Mouse (Mus musculus) adrenal gland, postnatal 10 days (tissue): ENCODE results near the gene Stx3. TPM values are rescaled to one million over a fixed set of nuclear protein-coding genes. Genes with fewer than 3 reads are reported as not detected.

Experiments
- DNase-seq: peaks from one replicate; pipeline ENCODE4 v3.0.0; 2021; ENCODE audit warnings: mixed read lengths
- long read RNA-seq, 2 experiments: library from polyadenylated mRNA; stranded (forward); transcript quantifications; one replicate each; pipeline ENCODE4 v2.0.0; 2021
- total RNA-seq, 2 experiments: library from RNA; stranded (reverse); gene quantifications; 2 replicates each; pipeline ENCODE4 v1.2.3; 2021

Stx3 gene
- total RNA-seq, result 1 to 10 TPM; 5.8 to 7.3 TPM
- long read RNA-seq, experiment 1, transcript Stx3-202 (11 exons, 2,810 nt), result major isoform, 18 of 22 reads
- long read RNA-seq, experiment 1, partial matches to known transcripts, result 1 of 22 reads
- long read RNA-seq, experiment 1, other reads (novel, unspliced or antisense), result 2 of 22 reads
- long read RNA-seq, experiment 2, partial matches to known transcripts, result 3 of 7 reads
- long read RNA-seq, experiment 2, other reads (novel, unspliced or antisense), result 1 of 7 reads

DNA sequence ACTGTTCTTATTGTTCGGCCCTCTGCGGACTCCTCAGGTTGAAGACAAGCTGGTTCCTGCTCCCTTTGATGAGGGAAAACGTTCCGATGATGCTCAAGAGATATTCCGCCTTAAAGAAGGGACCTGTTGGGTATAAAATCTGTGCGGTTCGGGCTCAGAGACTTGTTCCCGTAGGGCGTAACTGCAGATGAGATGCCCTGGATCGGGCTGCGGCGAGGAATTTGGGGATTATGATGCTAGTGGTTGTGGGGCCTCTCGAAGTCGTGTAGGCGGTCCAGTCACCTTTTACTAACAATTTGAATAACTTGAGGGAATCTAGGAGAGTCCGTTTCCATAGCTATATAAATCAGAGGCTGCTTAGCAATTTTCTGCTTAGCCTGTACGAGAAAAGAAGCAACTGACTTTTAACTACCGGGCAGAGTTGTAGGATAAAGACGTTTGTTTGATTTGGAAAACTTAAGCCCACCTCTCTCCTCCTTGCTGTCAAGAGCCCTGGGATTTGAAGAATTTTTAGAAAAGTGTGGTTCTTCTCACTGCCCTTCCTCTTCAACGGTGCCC is at the start of gene Stx3:
Gene Stx3, minus strand, starts transcription at position 261 of the 558 bp plus-strand sequence.
- peak; percentile 10 for DNase-seq

DNA sequence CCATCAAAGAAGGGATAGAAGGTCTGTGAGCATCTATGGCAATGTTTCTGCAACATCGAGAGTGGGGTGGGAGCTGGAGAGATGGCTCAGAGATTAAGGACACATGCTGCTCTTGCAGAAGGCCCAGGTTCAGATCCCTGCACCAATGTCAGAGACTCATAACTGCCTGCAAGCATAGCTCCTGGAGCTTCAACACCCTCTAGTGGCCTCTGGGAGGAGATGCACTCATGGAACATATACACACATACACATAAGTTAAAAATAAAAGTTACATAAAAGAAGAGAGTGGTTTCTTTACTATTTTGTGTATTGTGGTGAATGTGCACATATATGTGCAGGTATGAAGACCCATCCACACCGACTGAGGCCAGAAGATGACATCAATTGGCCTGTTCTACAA is 48.6 kb upstream of the Stx3 start:
- no peak for DNase-seq

DNA sequence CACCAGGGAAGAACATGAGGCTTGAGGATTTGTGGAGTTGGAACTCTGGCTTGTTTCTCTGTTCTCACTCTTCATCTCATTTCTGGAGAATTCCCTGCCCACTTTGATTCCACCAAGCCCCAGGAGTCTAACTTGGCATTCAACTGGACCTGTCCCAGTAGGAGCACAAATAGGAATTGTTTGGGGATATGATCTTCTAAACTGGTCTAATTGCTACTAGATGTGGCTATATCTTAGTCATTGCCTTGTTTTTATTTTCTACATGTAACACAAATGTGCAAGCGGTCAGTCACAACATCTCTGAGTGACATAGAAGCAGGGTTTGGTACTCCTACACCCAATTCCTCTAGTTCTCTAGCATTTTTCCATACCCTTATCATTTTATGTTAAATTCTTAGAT is 41.8 kb upstream of the Stx3 start, which contains the start of gene Olfr1418:
Gene Olfr1418, minus strand, starts transcription at position 101 of the 400 bp plus-strand sequence.
- no peak for DNase-seq

DNA sequence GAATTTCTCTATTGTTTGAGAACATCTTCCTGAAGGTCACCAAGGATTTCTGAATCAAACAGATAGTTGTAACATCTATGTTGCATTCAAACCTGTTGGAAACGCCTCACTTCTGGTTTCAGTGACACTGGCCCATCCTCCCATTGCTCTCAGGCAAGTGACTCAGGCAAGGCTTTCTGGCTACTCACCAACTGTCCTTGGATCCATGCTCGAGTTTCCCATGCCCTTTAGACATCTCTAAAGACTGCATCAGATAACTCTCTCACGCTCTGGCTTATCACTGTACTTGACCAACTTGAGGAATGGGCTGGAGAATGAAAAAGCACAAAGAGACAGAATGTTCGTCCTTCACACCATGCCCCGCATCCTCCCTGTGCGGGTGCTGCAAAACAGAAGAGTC is 37.3 kb upstream of the Stx3 start:
- peak; percentile 64 for DNase-seq

DNA sequence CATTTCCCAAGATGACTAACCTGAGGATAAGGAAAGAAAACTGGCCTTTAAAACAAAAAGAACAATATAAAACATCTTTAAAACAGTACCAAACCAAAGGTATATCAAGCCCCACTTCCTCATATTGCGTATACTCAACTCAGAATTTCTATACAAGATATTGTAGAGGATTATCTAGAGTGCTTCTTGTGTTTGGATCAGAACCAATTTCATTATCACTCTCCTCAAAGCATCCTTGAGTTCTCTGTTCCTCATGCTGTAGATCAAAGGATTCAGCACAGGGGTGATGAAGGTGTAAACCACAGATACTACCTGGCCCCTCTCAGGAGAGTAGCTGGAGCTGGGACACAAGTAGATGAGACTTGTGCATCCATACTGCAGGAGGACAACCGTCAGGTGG is 35.6 kb upstream of the Stx3 start:
- DNase-seq, result no peak

DNA sequence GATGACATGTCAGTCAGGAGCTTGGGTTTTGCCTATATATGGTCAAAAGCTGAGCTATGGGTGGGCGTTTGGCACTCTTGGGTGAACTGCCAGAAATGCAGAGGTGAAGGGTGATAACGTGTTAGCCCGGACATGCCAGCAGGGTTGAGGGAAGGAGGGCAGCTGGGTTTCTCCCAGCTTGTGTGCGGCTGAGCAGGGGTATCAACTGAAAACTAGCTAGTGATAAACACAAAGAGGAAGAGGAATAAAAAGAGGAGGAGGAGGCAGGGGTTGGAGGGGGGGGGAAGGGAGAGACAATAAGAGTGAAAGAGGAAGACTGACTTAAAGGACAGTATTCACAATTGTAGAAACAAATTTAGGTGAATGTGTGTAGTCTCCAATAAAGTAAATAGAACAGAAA is 33.4 kb upstream of the Stx3 start:
- DNase-seq, result no peak

DNA sequence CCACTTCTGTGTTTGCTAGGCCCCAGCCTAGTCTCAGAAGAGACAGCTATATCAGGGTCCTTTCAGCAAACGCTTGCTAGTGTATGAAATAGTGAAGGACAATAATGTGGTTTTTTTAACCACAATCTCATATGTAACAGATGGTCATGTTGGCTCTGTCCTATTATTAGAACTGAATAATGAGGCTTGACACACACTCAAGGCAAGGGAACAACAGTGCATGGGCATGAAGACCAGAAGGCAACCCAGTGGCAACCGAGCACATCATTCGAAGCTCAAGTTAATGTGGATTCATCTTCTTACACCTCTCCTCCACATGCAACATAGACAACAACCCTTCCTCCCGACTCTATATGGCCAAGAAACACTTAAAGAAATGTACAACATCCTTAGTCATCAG is 27.1 kb upstream of the Stx3 start:
- DNase-seq, result no peak

DNA sequence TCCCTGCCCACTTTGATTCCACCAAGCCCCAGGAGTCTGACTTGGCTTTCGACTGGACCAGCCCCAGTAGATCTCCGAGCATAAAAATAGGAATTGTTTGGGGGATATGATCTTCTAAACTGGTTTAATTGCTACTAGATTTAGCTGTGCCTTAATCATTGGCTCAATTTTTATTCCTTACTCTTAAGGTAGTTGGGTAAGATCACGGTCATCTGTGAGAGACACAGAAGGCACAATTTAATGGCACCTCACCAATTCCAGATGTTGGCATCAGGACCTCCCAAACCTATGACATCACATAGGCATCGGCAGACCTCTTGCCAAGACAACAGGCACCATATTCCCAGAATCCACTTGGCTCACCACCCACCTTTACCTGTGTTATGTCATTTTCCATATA is 19.9 kb upstream of the Stx3 start, which contains the start of gene Olfr1417:
Gene Olfr1417, minus strand, starts transcription at position 101 of the 400 bp plus-strand sequence.
- DNase-seq, result no peak

DNA sequence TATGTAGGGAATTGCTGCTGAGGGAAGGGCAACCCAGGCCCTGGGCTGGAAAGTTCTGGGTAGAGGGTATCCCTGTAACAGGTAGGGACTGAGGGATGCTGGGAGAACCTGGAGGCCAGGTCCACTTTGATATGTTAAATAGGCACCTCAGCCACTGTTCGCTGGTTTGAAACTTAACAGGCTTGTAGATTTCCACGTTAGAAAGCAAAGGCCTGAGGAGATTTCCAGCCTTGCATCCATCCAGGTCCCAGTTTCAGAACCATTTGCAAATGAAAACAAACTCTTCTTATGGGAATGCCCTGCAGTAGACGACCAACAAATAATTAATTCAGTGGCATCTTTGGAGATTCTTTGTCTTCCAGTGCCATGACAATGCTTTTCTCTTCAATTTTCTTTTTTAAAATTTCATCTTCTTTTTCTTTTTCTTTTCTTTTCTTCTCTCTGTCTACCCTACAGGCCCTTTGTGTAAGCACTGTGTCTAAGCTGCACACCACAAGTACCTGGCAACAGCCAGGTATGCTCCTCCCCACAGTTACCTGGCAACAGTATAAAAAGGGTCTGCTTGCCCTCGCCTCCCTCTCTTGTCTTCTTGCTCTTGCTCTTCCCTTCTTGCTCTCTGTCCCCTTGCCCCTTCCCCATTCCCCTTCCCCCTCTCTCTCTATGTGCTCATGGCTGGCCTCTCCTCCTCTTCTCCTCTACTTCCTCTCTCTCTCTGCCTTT is 4.3 kb upstream of the Stx3 start:
- DNase-seq, result no peak

DNA sequence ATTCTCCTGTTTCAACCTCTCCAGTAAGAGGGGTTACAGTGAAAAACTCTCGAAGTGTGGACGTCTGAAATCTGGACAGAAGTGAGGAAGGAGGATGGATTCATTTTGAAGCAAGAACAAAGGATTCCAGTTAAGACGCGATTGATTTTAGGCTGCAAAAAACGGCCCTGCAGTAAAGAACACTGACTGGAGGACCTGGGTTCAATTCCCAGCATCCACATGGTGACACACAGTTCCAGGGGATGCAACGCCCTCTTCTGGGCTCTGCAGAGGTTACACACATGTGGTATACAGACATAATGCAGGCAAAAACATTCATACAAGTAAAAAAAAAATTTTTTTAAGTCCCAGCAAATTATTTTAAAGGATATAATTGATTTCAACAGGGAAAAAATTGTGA is 1.0 kb upstream of the Stx3 start:
- no peak for DNase-seq

DNA sequence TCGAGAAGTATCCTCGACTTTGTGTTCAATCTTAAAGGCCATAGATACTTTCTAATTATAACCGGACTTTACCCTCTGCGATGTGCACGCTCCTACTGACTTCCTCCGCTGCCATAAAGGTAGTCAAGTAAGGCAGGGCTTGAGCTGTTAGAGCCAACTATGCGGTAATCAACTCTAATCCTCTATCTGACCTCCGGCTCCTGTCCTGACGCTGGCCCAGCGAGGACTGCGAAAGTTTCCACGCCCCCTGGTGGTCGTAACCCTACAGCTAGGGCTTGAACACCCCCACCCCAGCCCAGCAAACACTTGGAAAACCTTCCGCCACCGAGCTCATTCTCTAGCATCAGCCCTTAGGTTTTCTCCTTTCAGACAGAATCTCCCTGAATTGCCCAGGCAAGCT is 597 bp upstream of the Stx3 start:
- peak; percentile 89 for DNase-seq

DNA sequence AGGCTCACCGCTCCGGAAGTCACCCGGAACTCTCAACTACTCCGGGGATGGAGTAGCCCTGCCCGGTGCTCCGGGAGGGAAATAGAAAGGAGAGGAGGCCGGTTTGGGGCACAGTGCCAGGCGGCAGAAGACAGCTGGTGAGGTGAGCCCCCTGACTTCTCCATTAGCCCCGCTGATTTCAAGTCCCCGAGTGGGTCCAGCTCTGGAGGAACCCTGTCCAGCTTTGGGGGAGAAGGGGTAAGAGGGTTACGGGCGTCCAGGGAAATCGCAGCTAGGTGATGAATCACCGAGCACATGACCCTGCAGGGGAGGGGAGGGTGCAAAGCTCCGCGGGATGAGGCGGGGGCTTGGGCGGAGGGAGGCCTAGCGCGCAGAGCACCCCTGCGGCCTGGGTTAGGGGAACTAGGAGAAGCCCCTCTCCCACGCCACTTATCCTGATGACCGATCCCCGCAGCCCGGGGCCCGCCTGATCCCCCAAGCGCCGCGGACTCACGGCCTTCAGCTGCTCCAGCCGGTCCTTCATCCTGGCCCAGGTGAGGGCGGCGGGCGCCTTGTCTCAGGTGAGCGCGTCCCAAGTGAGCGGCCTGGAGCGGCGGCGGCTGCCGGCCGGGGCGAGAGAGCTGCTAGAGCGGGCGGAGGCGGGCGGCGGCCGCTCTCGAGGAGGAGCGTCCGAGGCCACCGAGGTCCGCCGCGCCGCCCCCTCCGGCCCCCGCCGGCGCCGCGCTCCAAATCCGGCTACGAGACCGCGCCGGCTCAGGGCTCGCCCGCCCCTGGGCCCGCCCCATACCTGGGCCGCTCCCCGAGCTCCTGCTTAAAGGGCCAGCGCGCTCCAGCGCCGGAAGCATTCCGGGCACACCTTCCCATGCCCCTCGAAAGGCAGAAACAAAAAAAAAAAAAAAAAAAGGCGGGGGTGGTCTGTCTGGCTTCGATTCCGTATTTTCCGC is 732 bp downstream of the Stx3 start:
- peak; percentile 77 for DNase-seq

DNA sequence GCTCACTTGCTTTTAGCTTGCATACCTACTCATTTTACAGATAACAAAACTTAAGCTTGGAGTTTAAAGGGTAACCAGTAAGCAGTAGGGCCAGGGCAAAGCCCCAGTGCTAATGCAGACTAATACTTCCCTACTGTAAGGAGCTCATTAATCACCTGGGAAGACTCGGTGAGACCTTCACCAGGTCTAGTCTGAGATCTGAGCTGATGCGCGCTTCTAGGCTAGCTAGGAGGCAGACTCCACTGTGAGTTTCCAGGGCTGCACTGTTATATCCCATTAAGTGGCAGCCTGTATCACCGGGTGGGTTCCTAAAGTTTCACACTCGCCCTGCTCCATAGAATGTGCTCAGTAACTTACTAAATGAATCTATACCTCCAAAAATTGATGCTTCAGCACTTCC is 1.6 kb downstream of the Stx3 start:
- no peak for DNase-seq

DNA sequence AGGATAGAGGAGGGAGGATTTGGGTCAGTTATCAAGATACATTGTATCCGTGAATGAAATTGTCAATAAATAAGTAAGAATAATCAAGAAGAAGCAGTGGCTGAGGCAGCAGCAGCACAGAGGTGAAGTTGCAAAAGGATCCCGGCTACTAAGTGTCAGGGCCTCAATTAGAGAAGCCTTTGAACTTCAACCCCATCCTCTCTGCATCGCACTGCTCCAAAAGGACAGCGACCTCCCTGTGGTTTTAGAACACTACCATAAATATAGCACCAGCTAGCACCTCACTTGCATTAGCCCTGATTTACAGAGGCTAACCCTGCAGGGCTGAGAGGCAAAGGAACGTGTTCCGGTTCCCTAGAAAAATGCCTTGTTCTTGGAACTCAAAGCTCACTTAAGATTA is 2.5 kb downstream of the Stx3 start:
- no peak for DNase-seq

DNA sequence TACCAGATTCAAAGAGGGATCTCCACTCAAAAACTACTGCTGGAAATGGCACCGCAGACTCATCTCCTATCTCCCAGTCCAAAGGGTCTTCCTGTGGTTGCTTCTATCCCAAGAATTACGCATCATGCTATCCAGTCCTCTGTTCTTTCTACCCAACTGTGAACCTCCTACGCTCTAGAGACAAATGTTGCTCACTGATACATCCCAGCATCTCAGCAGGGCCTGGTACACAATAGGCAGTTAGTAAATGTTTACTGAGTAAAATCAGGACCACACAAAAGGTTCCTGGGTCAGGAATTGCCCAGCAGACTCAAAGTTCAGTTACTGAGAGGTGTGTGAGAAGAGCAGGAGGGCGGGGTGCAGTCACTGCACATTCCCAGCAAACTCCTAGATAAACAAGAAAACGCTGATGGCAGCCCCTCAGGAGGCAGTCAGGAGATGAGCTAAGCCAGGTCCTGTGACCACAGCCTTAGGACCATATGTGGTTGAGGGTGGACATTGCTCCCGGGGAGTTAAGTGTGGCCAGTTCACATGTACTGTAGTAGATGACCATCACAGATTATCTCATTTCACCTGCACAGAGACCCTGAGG is 4.4 kb downstream of the Stx3 start:
- no peak for DNase-seq

DNA sequence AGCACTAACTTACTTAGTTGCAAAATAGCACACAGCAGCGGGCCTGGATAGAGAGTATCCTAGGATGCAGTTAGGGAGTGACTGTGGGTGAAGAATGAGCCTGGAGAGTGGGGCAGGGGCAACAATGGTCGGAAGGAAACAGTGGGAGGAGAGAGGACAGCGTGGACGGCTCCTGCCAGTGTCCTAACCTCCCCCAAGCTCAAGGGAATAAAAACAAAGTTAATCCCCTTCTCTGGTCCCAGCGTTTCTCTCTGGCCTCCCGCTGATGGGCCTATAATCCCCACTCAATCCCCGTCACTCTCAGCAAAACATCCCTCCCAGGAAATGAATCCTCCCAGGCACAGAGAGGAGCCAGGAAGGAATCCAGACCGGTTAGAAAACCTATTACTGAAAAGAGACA is 5.6 kb downstream of the Stx3 start:
- DNase-seq, result no peak

DNA sequence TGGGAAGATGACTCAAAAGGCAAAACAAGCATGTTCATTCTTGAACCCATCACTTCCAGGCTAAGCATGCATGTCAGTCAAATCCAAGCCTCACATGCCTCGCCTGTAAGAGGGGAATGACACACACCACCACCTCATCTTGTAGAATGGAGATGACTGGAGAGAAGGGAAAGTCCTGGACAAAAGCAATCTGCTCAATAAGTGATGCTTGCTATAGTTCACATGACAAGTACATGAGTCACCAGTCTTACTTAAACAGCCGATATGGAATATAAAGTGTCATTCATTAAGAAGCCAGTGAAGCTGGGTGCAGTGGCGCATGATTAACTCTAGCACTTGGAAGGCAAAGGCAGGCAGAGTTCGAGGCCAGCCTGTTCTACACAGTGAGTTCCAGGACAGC is 6.1 kb downstream of the Stx3 start:
- DNase-seq, result no peak

DNA sequence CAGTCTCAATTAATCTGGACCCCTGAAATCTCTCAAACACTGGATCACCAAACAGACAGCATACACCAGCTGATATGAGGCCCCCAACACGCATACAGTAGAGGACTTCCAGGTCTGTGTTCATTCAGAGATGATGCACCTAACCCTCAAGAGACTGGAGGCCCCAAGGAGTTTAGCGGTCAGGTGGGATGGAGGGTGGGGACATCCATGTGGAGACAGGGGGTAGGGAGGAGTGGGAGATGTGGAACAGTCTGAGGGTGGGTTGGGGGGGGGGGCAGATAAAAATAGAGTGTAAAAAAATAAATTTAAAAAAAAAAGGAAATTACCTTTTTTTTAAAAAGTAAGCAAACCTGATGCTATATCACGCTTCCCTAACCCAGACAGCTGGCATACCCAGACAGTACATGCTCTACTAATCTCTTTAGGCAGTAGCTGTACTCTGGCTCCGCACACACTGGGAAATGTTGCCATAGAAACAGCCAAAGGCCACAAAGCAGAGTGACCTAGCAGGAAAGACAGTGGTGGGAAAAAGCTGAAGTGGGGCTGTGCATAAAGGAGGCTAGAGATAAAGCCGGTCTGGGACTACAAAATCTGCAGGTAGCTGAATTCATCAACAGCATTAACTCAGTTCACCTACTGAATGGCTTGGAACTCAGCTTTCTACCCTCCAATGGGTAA is 7.4 kb downstream of the Stx3 start:
- DNase-seq, result peak; percentile 14

DNA sequence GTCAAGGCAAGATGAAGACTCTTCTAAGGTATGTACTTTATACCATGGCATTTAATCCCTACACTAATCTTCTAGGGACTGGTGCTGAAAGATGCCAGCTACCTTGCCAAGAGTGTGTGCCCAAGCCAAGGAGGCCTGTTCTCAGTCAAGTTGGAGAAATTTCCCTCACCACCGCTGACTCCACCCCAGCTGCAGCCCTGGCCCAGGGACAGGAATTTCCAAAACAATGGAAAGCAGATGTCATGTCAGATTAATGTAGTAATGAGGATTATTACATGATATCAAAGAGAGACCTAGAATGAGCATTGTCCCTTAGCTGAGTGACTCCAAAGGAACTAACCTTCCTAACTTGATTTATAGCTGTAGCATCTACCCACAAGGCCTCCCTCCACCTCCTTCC is 8.3 kb downstream of the Stx3 start:
- DNase-seq, result peak; percentile 12

DNA sequence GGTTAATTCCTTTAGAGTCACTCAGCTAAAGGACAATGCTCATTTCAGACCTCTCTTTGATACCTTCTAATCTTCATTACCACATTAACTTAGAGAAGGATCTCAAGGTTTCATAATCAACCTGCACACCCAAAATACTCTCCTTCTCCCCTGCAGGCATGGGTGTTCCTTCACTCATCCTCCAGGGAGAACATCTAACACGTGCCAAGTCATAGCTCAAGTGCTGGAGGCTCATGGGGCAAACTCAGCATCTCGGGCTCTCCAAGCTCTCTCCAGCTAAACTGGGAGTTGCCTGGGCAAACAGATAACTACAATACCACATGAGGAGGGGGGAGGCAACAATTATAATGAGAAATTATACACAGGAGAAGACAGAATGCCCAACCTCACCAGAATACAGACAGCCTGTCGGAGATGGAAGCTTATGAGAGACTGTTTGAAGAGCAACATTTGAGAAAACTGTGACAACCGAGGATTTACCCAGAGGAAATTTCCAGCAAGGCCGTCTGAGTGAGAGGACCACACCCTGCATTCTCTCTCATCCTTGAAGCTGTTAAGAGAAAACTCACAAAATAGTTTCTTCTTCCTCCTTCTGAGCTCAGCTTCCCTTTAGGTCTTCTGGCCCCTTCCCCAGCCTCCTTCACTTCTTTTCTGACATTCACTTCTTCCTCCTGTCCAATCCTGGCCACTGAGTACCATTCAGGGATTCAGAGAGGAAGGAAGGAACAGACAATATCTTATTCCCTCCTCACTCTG is 9.0 kb downstream of the Stx3 start:
- DNase-seq, result no peak

DNA sequence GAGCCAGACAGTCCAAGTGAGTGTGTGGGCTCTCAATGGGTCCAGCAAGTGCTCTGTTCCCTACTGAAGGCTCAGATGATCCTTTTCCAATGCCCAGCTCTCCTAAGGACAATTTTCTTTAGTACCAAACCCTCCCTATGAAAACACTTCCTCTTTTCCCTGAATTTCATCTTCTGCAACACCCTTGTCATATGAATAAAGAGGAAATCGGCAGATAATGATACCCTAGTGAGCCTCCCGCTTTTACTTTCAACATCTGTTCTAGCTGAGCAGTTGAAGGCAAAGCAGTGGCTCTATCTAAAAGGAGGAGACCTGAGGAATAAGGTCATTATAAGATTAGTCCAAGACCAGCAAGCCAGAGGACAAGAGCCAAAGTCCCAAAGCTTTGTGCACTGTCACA is 10.8 kb downstream of the Stx3 start:
- no peak for DNase-seq
